Mouse (Mus musculus) cerebellum, adult 2 months (tissue): Measurements from ENCODE around the gene Klhl18.

Experiments used
- CTCF ChIP-seq: fragments of 200-500 bp; IDR thresholded peaks from 2 replicates; pipeline ENCODE4 v1.5.1; 2011; ENCODE audit warnings: low read depth, mild to moderate bottlenecking, control low read depth, low read length, moderate library complexity, borderline replicate concordance; ENCODE audit not compliant: insufficient read depth
- POLR2A ChIP-seq: fragments of 200-500 bp; IDR thresholded peaks from 2 replicates; pipeline ENCODE4 v1.6.1; 2011; ENCODE audit warnings: low read length, control low read depth, borderline replicate concordance; ENCODE audit not compliant: insufficient read depth

DNA sequence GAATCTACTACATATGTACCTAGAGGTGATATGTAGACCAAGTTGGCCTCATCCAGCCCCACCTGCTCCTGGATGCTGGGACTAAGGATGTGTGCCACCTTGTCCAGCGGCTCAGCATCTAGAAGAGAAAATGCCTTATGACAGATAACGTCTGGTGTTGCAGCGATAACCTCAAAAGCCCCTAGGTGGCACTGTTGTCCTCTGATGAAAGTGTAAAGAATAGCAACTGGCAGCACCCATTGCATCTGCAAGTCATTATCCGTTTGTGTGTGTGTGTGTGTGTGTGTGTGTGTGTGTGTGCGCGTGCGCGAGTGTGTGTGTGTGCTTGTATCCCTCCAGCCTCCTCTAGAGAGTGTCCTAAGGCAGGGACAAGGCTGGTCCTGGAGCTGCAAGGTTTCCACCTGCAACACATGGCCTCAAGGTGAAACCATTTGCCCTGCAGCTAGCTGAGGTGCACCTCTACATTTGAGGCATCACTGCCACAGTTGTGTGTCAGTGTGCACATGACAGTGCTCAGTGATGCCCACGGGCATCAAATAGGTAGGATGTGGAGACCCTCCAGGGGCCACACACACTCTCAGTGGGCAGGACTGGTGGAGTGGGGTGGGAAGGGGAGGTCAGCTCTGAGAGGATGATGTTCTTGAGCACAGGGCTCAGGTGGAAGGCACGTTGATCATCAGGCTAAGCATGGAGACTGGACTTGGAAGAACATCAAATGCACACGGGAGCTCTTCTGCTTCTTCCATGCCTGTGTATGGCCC lies 27.5 kb downstream of the Klhl18 start:
- peak; percentile 76 for TF ChIP-seq CTCF
- no peak for TF ChIP-seq POLR2A
